Mouse (Mus musculus) midbrain, embryonic 11.5 days (tissue): ENCODE measurements around the gene Ly6g6e. TPM values are rescaled to one million over a fixed set of nuclear protein-coding genes. Genes with fewer than 3 reads are reported as not detected.

ENCODE experiments used
- ATAC-seq: fragments of 200-750 bp; cut with Nextera tagmentation; 2 replicates; pipeline ENCODE4 v1.8.0; 2017; ENCODE audit warnings: moderate TSS enrichment, moderate library complexity; ENCODE audit not compliant: low FRiP score
- DNase-seq: peaks from one replicate; pipeline ENCODE4 v3.0.0; 2015; ENCODE audit warnings: low spot score; ENCODE audit errors: missing footprints
- H3K27ac ChIP-seq: fragments of 300-500 bp; sonication (generic); 2 replicates; pipeline ENCODE4 v1.5.1; 2014; ENCODE audit warnings: low read depth, low read length
- H3K27me3 ChIP-seq: fragments of 300-500 bp; sonication (generic); 2 replicates; pipeline ENCODE4 v1.6.1; 2014; ENCODE audit warnings: mild to moderate bottlenecking, low read length, moderate library complexity, mixed read lengths; ENCODE audit not compliant: control insufficient read depth, insufficient read depth
- H3K36me3 ChIP-seq: fragments of 300-500 bp; sonication (generic); 2 replicates; pipeline ENCODE4 v1.6.1; 2014; ENCODE audit warnings: mild to moderate bottlenecking, low read length, moderate library complexity, mixed read lengths; ENCODE audit not compliant: control insufficient read depth, insufficient read depth
- H3K4me1 ChIP-seq: fragments of 300-500 bp; sonication (generic); 2 replicates; pipeline ENCODE4 v1.6.1; 2014; ENCODE audit warnings: low read length; ENCODE audit not compliant: control insufficient read depth, insufficient read depth
- H3K4me2 ChIP-seq: fragments of 300-500 bp; sonication (generic); 2 replicates; pipeline ENCODE4 v1.6.1; 2014; ENCODE audit warnings: mild to moderate bottlenecking, moderate library complexity
- H3K4me3 ChIP-seq: fragments of 300-500 bp; sonication (generic); 2 replicates; pipeline ENCODE4 v1.5.1; 2014; ENCODE audit warnings: low read depth, low read length
- H3K9ac ChIP-seq: fragments of 300-500 bp; sonication (generic); 2 replicates; pipeline ENCODE4 v1.6.1; 2014; ENCODE audit warnings: low read length
- H3K9me3 ChIP-seq: fragments of 300-500 bp; sonication (generic); 2 replicates; pipeline ENCODE4 v1.6.1; 2016; ENCODE audit warnings: low read length; ENCODE audit not compliant: control insufficient read depth
- WGBS: fragments of 180-500 bp; shearing (Covaris S2); extraction: QIAGEN DNeasy Blood & Tissue Kit; methylation state at CpG from one replicate; pipeline ENCODE4 v1.1.7; 2014; 5-methylcytosine and 5-hydroxymethylcytosine counted together
- polyA plus RNA-seq: library from polyadenylated mRNA; unstranded; fragments of >200 nt; fragmentation: Nextera tagmentation; extraction: Ambion mirVana; gene quantifications from 2 replicates; pipeline ENCODE4 v1.2.1, GENCODE M21; 2014

Gene Ly6g6e
- polyA plus RNA-seq, 1 experiment from 2014 or later: not detected

DNA sequence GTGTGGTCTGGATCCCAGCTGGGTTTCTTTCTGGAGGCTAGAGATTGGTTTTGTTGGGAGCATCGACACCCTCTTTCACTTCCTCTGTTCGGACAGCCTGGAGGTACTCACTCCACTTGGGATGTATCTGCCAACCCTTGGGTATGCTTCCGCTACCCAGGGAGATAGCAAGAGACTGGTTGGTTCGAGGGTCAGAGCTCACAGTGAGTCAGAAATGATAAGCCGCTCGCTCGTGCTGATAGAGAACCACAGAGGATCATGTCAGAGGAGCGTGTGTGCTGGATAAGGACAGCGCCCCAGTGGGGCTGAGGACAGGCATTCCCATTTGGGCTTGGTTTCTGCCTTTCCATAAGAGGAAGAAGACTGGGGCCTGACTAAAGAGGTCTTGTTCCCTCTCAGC lies 3.1 kb downstream of the Ly6g6e start:
- H3K27me3 ChIP-seq: no peaks in the 10 kb centered on the region
- no peak overlapping the region for H3K4me3 ChIP-seq
- ATAC-seq (no peak), DNase-seq (no peak)
- no peak overlapping the region for H3K4me2 ChIP-seq
- no peaks in the 10 kb centered on the region for H3K36me3 ChIP-seq
- H3K27ac ChIP-seq: no peak overlapping the region
- 77% methylated on average over 9 of the region's 9 CpGs for WGBS
- no peaks in the 10 kb centered on the region; the same call in 1 of the 2 replicates for H3K9me3 ChIP-seq
- H3K4me1 ChIP-seq: peaks cover 11% of the 10 kb centered on the region; the same call in 1 of the 2 replicates
- H3K9ac ChIP-seq: no peak overlapping the region

DNA sequence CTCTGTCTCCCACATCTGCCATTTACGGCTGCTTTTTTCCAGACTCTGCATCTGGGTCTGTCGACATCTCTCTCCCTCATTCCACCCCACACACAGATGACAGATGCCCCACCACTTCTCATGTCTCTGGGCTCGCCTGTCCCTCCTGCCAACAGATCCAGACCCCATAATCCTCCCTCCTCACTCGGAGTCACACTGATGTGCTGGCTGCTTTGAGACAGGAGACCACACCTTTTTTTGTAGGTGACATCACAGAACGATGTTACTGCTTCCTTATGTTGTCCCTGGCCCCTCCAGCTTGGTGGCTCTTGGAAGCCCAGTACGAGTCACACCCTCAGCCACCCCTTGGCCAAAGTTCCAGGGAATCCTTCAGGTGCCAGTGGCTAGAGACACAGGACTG lies 3.5 kb downstream of the Ly6g6e start:
- Histone ChIP-seq H3K4me3 (no peak overlapping the region), H3K4me2 (no peak overlapping the region), H3K4me1 (peaks cover 11% of the 10 kb centered on the region; the same call in 1 of the 2 replicates), H3K27me3 (no peaks in the 10 kb centered on the region), H3K27ac (no peak overlapping the region), H3K36me3 (no peaks in the 10 kb centered on the region), H3K9me3 (no peaks in the 10 kb centered on the region; the same call in 1 of the 2 replicates), H3K9ac (no peak overlapping the region)
- DNase-seq (no peak), ATAC-seq (no peak)
- 64% methylated on average over 6 of the region's 6 CpGs for WGBS

DNA sequence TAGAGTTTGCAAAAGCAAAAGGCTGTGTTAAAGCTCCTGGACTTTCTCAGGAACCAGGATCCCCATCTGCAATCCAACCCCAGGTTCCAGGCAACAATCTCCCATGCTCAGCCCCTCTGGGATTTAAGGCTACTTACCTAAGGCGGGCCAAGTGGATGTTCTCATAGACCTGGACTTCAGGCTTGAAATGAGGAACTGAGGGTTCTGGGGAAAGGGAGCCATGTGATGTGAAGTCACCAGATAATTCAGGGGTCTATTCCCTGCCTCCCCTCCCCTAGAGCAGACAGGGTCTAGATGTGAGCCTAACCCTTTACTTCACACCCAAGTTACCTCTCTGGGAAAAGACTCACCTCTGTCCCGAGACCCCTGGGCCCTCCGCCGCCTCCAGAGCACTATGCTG lies 4.0 kb downstream of the Ly6g6e start:
- WGBS: 74% methylated on average over 4 of the region's 4 CpGs
- DNase-seq (no peak), ATAC-seq (no peak)

DNA sequence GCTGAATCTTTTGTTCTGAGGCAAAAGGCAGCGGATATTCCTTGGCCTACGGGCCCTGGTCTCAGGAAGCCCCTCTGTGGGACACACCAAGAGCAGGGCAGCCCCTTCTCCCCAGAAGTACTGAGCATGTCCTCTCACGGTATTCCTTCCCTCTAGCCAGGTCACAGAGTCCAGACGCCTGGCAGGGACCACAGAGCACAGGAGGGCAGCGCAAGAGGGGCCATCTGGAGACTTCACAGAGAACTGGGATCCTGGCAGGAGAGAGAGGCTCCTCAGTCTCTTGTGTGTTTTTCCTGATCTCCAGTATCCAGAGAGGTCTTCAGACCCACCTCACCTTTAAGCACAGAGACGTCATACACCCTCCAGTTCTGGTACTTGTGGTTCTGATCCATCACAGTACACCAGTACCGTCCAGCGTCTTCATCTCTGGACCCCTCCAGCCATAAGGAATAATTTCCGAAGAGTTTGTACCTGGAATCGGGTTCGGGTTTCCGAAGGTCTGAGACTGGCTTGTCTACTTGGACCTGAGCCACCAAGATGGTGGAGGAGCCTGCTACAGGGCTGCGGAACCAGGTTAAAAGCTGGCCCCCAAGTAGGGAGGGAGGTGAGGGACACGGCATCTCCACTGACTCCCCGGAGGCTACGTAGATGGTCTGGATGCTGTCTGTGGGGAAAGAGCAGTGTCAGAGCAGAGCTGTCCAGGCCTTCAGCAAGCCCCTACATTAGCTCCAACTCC lies 6.3 kb downstream of the Ly6g6e start:
- no peak overlapping the region for H3K9ac ChIP-seq
- no peak overlapping the region for H3K4me2 ChIP-seq
- no peak overlapping the region for H3K4me3 ChIP-seq
- H3K9me3 ChIP-seq: no peaks in the 10 kb centered on the region
- no peak for ATAC-seq
- no peaks in the 10 kb centered on the region for H3K27me3 ChIP-seq
- no peak overlapping the region for H3K27ac ChIP-seq
- H3K36me3 ChIP-seq: no peaks in the 10 kb centered on the region
- DNase-seq: no peak
- 88% methylated on average over 16 of the region's 16 CpGs for WGBS
- H3K4me1 ChIP-seq: no peaks in the 10 kb centered on the region

More for the DNA sequence above, 4.0 kb downstream of the Ly6g6e start:
- H3K27ac ChIP-seq: no peak overlapping the region
- H3K27me3 ChIP-seq: no peaks in the 10 kb centered on the region
- no peak overlapping the region for H3K4me3 ChIP-seq
- H3K4me2 ChIP-seq: no peak overlapping the region
- no peaks in the 10 kb centered on the region for H3K36me3 ChIP-seq
- no peaks in the 10 kb centered on the region for H3K9me3 ChIP-seq
- H3K4me1 ChIP-seq: peaks cover 11% of the 10 kb centered on the region; the same call in 1 of the 2 replicates
- no peak overlapping the region for H3K9ac ChIP-seq

DNA sequence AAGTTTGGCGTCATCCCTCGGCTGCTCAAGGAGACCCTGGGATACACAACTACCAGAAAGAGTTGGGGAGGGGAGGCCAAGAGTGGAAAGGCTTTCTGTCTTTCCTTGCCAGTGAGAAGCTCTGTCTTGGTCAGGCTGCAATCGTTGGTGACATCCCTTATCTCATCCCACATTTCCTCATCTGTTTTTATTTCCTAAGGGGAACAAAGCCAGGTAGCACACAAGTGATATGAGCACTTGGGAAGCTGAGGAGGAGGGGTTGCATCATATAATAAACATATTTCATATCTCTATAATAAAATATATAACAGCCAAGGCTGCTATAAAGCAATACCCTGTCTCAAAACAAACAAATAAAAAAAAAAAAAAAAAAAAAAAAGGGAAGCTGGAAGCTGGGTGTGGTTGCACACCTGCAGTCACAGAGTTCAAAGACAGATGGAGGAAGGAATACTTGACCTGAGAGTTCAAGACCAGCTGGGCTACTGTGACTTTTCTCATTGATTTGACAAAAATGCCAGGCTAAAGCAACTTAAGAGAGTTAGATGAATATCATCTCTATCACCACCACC lies 7.3 kb downstream of the Ly6g6e start:
- no peaks in the 10 kb centered on the region for H3K4me1 ChIP-seq
- DNase-seq (no peak), ATAC-seq (no peak)
- H3K36me3 ChIP-seq: no peaks in the 10 kb centered on the region
- H3K4me2 ChIP-seq: no peak overlapping the region
- WGBS: 83% methylated on average over 3 of the region's 3 CpGs
- H3K27me3 ChIP-seq: no peaks in the 10 kb centered on the region
- H3K27ac ChIP-seq: no peak overlapping the region
- no peaks in the 10 kb centered on the region for H3K9me3 ChIP-seq
- no peak overlapping the region for H3K4me3 ChIP-seq
- no peak overlapping the region for H3K9ac ChIP-seq

DNA sequence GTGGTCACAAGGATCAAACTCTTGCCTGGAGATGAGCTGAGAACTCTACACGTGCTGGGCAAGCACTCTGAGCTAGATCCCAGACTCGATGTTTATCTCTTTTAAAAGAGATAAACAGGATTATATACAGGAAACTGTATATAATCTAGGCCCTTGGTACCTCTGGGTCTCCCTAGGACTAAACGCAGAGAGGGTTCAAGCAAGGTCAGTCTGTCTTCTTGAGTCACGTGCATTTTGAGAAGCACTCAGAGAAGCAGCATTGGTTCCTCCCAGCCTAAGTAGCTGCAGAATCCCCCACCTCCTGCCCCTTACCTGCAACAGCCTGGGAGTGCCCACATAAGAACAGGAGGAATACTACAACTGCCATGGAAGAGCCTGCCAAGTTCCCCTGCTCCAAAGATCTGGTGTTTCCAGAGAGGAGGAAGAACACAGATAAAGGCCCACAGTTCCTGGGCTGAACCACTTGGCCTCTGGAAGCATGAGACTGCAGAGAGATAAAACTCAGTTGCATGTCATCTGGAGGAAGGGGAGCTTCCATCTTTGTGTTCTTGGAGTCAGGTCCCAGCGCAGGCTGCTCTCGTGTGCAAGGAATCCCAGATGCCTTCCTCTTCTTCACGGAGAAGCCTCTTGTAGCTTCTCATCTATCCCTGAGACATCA lies 8.6 kb downstream of the Ly6g6e start, which contains the start of gene Ly6g6f:
TSS of gene Ly6g6f (minus strand) at position 403 of the 658 bp plus-strand sequence.
- H3K27ac ChIP-seq: no peak within 1 kb of the TSS
- no peaks in the 10 kb centered on the region for H3K27me3 ChIP-seq
- H3K4me3 ChIP-seq: no peak within 1 kb of the TSS
- ATAC-seq (no peak), DNase-seq (no peak)
- H3K4me1 ChIP-seq: peaks cover 5% of the 10 kb centered on the region
- no peak within 1 kb of the TSS for H3K4me2 ChIP-seq
- H3K9ac ChIP-seq: no peak within 1 kb of the TSS
- no peaks in the 10 kb centered on the region for H3K9me3 ChIP-seq
- 81% methylated on average over 7 of the region's 7 CpGs for WGBS
- no peaks in the 10 kb centered on the region for H3K36me3 ChIP-seq

DNA sequence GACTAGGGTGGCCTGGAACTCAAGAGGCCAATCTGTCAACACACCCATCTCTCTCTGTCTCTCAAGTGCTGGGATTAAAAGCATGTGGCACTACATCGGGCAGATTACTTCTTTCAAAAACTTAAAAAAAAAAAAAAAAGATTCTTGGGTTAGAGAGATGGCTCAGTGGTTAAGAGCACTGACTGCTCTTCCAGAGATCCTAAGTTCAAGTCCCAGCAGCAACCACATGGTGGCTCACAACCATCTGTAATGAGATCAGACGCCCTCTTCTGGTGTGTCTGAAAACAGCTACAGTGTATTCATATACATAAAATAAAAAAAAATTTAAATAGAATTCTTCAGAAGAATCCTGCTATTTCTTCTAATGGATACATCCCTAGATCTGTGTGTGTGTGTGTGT lies 11.4 kb downstream of the Ly6g6e start:
- no peak overlapping the region for H3K4me2 ChIP-seq
- no peaks in the 10 kb centered on the region for H3K9me3 ChIP-seq
- H3K27ac ChIP-seq: no peak overlapping the region
- no peaks in the 10 kb centered on the region for H3K27me3 ChIP-seq
- peaks cover 5% of the 10 kb centered on the region for H3K4me1 ChIP-seq
- H3K36me3 ChIP-seq: no peaks in the 10 kb centered on the region
- ATAC-seq (no peak), DNase-seq (no peak)
- no peak overlapping the region for H3K9ac ChIP-seq
- H3K4me3 ChIP-seq: no peak overlapping the region
- 57% methylated on average over 2 of the region's 2 CpGs for WGBS

DNA sequence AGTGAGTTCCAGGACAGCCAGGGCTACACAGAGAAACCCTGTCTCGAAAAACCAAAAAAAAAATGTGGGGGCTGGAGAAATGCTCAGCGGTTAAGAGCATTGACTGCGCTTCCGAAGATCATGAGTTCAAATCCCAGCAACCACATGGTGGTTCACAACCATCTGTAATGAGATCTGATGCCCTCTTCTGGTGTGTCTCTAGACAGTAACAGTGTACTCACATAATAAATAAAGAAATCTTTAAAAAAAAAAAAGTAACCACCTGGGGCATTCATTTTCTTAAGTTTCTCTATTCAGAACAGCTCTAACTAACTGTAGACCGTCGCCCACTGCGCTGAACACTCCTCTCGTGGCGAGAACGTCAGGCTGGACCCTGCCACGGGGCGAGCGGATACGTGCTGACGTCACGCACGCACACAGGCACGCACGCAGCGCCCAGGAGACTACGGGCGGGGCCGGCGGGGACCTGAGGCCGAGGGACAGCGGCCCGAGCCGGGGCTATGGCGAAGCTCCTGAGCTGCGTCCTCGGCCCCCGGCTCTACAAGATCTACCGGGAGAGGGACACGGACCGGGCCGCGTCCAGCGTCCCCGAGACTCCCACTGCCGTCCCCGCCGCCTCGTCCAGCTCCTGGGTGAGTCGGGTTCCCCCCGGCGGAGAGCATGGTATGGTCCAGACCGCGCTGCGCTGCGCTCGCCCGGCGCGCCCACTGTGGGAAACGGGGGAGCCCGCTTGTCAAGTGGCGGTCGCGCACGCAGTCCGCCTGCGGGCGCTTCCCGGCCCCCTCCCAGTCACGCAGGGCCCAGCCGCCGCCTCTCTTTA lies 12.3 kb downstream of the Ly6g6e start, which contains the start of gene Abhd16a:
TSS of gene Abhd16a (plus strand) at position 439 of the 820 bp plus-strand sequence.
- Histone ChIP-seq H3K4me2 (peak within 1 kb of the TSS; percentile 47), H3K9me3 (no peaks in the 10 kb centered on the region), H3K27me3 (no peaks in the 10 kb centered on the region), H3K4me1 (peaks cover 5% of the 10 kb centered on the region), H3K36me3 (peaks cover 2% of the 10 kb centered on the region; the same call in 1 of the 2 replicates), H3K27ac (peak within 1 kb of the TSS; percentile 94), H3K9ac (peak within 1 kb of the TSS; percentile 92), H3K4me3 (peak within 1 kb of the TSS; percentile 60)
- 4% methylated on average over 65 of the region's 67 CpGs for WGBS
- peak; percentile 98 for ATAC-seq
- DNase-seq: peak; percentile 99
